Mouse (Mus musculus): ENCODE measurements at regions not wholly inside any gene's neighbourhood (a gene's known extent, or its start where the extent isn't known, plus 50 kb on each side); places are given as distances from the start of the nearest gene placed in this dataset.

DNA sequence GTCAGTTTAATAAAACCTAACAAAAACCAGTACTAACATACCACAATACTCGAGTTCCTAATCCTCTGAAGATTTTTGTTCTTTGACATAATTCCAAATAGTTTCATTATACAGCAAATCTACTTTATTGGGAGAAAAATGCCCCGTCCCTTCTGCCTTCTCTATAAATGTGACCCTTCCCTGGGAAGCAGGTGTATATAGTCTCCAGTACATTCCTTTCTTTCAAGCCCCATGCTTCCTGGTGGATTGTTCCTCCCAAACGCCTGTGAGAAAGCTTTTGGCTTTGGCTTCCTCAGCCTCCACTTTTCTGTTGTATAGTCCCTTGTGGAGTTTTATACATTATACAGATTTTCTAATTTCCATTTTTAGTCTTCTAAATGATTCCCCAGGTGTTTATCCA is 1001.8 kb upstream of the Tenm3 start:
- no peak overlapping the region for H3K4me2 ChIP-seq (ENCODE audit: low read length)
- no peaks in the 10 kb centered on the region for H3K4me1 ChIP-seq (ENCODE audit: control insufficient read depth, insufficient read depth, low read length)
- no peak overlapping the region for H3K4me3 ChIP-seq (ENCODE audit: low read depth, low read length)
- no peak for ATAC-seq
- H3K9me3 ChIP-seq (replicated peaks; ENCODE audit: control insufficient read depth, low read length, poor library complexity, severe bottlenecking) = no peaks in the 10 kb centered on the region
- H3K27me3 ChIP-seq (ENCODE audit: control insufficient read depth, insufficient read depth, low read depth, low read length) = no peaks in the 10 kb centered on the region
- no peaks in the 10 kb centered on the region for H3K36me3 ChIP-seq (ENCODE audit: control insufficient read depth, insufficient read depth, low read length)
- no peak overlapping the region for H3K27ac ChIP-seq (ENCODE audit: low read length)
- no peak overlapping the region for H3K9ac ChIP-seq (ENCODE audit: low read depth, low read length)
- WGBS = 83% methylated on average over 3 of the region's 3 CpGs

DNA sequence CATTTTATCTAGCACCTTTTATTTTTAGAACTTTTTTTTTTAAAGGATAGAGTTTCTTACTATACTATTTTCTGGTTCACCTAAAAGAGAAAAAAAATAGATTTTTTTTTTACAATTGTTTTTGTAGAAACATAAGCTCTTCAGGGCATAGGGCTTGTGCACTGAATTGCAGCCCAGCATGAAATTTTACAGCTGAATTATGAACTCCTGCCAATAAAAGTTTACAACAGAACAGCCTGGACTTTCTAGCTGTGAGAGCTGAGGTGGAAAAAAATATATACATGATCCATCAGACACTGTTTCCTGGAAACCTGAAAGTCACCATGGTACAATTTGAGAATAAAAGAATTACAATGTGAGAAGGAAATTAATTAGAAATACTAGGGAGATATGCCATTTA is 988.2 kb upstream of the Tenm3 start:
- H3K27me3 ChIP-seq (ENCODE audit: control insufficient read depth, insufficient read depth, low read depth, low read length) = no peaks in the 10 kb centered on the region
- no peak overlapping the region for H3K27ac ChIP-seq (ENCODE audit: low read length)
- H3K9me3 ChIP-seq (replicated peaks; ENCODE audit: control insufficient read depth, low read length, poor library complexity, severe bottlenecking) = no peaks in the 10 kb centered on the region
- H3K4me1 ChIP-seq (ENCODE audit: control insufficient read depth, insufficient read depth, low read length) = peaks cover 8% of the 10 kb centered on the region
- no peak overlapping the region for H3K4me2 ChIP-seq (ENCODE audit: low read length)
- no peak overlapping the region for H3K4me3 ChIP-seq (ENCODE audit: low read depth, low read length)
- H3K9ac ChIP-seq (ENCODE audit: low read depth, low read length) = no peak overlapping the region
- no peaks in the 10 kb centered on the region for H3K36me3 ChIP-seq (ENCODE audit: control insufficient read depth, insufficient read depth, low read length)
- no peak for ATAC-seq

DNA sequence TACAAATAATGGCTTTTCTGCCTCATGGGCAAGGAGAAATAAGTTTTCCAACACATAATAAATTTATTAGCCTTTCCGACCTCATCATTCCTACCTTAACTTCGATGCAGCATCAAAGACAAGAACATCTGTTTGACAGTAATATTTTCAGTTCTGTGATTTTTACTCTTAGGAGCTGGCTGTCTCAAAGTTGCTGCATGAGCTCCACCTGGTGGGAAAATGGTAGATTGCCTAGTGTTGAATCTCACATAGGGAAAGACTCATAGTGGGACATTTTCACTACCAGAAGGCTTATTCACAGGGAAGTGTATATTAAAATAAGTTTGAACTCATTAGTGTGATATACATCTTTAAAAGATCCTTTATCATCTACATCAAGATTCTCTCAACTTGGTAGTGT is 985.6 kb upstream of the Tenm3 start:
- no peak overlapping the region for H3K4me3 ChIP-seq (ENCODE audit: low read depth, low read length)
- no peaks in the 10 kb centered on the region for H3K36me3 ChIP-seq (ENCODE audit: control insufficient read depth, insufficient read depth, low read length)
- no peak overlapping the region for H3K9ac ChIP-seq (ENCODE audit: low read depth, low read length)
- no peak overlapping the region for H3K4me2 ChIP-seq (ENCODE audit: low read length)
- H3K27ac ChIP-seq (ENCODE audit: low read length) = no peak overlapping the region
- WGBS = 9% methylated on average over 2 of the region's 2 CpGs
- peak; percentile 64; the same call in 1 of the 2 replicates for ATAC-seq
- peaks cover 8% of the 10 kb centered on the region for H3K4me1 ChIP-seq (ENCODE audit: control insufficient read depth, insufficient read depth, low read length)
- no peaks in the 10 kb centered on the region for H3K27me3 ChIP-seq (ENCODE audit: control insufficient read depth, insufficient read depth, low read depth, low read length)
- no peaks in the 10 kb centered on the region for H3K9me3 ChIP-seq (replicated peaks; ENCODE audit: control insufficient read depth, low read length, poor library complexity, severe bottlenecking)

DNA sequence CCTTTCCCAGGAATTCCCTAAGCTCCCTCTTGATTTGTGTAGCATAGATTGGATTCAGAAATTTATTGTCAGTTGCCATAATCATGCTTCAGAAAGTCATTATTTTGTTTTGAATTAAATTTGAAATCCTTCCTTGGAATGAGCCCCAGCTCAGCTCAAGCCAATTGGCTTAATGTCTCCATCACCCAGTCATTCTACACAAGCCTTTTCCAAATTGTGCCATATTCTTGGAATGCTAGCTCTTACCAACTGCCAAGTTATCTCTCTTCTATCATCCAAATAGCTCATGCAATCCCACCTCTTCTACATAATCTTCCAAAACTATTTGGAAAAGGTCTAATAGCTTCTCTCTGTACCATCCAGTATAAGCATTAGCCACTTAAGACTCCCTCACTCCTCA is 982.5 kb upstream of the Tenm3 start:
- H3K4me1 ChIP-seq (ENCODE audit: control insufficient read depth, insufficient read depth, low read length) = peaks cover 8% of the 10 kb centered on the region
- H3K27ac ChIP-seq (ENCODE audit: low read length) = no peak overlapping the region
- no peaks in the 10 kb centered on the region for H3K27me3 ChIP-seq (ENCODE audit: control insufficient read depth, insufficient read depth, low read depth, low read length)
- no peaks in the 10 kb centered on the region for H3K9me3 ChIP-seq (replicated peaks; ENCODE audit: control insufficient read depth, low read length, poor library complexity, severe bottlenecking)
- no peaks in the 10 kb centered on the region for H3K36me3 ChIP-seq (ENCODE audit: control insufficient read depth, insufficient read depth, low read length)
- no peak overlapping the region for H3K4me2 ChIP-seq (ENCODE audit: low read length)
- H3K9ac ChIP-seq (ENCODE audit: low read depth, low read length) = no peak overlapping the region
- no peak overlapping the region for H3K4me3 ChIP-seq (ENCODE audit: low read depth, low read length)
- ATAC-seq = no peak

DNA sequence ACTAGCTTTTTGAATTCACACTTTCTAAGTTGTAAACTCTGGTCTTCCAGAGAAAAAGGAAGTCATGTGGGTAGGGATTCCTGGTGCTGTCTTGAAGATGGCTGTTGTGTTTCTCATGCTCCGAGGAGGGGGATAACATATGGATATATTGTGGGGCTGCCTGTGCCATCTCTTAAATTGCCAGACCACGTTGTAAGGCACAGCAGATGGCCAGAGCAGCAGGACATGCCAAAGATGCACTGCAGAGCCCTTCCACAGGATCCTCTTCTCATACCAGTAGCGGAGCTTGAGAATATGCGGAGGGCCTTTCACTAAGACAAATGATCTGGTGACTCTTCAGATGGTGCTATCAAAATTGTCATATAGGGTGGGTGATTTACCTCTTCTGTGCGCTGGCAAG is 981.2 kb upstream of the Tenm3 start:
- 84% methylated on average over 5 of the region's 5 CpGs for WGBS
- no peak for ATAC-seq

DNA sequence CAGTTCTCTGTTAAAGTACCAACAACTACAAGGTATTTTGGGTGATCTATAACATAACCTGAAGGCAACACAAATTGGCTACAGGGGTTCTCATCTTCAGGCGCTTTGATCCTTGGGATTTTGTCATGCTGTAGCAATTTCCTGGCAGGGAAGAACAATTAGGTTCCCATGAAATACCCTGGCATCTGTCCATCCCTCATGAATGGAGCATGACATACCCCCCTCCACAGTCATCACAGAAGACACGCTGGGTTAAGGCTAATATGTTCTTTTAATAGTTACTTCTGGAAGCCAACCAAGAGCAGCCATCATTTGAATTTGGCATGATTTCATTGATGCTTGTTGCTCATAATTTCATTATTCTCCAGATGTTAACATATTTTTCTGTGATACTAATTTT is 979.0 kb upstream of the Tenm3 start:
- Histone ChIP-seq H3K9ac (ENCODE audit: low read depth, low read length) (no peak overlapping the region), H3K4me2 (ENCODE audit: low read length) (no peak overlapping the region), H3K36me3 (ENCODE audit: control insufficient read depth, insufficient read depth, low read length) (no peaks in the 10 kb centered on the region), H3K27ac (ENCODE audit: low read length) (no peak overlapping the region), H3K4me3 (ENCODE audit: low read depth, low read length) (no peak overlapping the region), H3K27me3 (ENCODE audit: control insufficient read depth, insufficient read depth, low read depth, low read length) (no peaks in the 10 kb centered on the region), H3K9me3 (replicated peaks; ENCODE audit: control insufficient read depth, low read length, poor library complexity, severe bottlenecking) (no peaks in the 10 kb centered on the region), H3K4me1 (ENCODE audit: control insufficient read depth, insufficient read depth, low read length) (no peaks in the 10 kb centered on the region)
- WGBS = 52% methylated on average over 2 of the region's 2 CpGs
- no peak for ATAC-seq

More for the DNA sequence above, 981.2 kb upstream of the Tenm3 start:
- H3K9me3 ChIP-seq (replicated peaks; ENCODE audit: control insufficient read depth, low read length, poor library complexity, severe bottlenecking) = no peaks in the 10 kb centered on the region
- H3K27ac ChIP-seq (ENCODE audit: low read length) = no peak overlapping the region
- H3K4me1 ChIP-seq (ENCODE audit: control insufficient read depth, insufficient read depth, low read length) = peaks cover 8% of the 10 kb centered on the region
- no peak overlapping the region for H3K4me2 ChIP-seq (ENCODE audit: low read length)
- H3K4me3 ChIP-seq (ENCODE audit: low read depth, low read length) = no peak overlapping the region
- no peak overlapping the region for H3K9ac ChIP-seq (ENCODE audit: low read depth, low read length)
- no peaks in the 10 kb centered on the region for H3K36me3 ChIP-seq (ENCODE audit: control insufficient read depth, insufficient read depth, low read length)
- H3K27me3 ChIP-seq (ENCODE audit: control insufficient read depth, insufficient read depth, low read depth, low read length) = no peaks in the 10 kb centered on the region

DNA sequence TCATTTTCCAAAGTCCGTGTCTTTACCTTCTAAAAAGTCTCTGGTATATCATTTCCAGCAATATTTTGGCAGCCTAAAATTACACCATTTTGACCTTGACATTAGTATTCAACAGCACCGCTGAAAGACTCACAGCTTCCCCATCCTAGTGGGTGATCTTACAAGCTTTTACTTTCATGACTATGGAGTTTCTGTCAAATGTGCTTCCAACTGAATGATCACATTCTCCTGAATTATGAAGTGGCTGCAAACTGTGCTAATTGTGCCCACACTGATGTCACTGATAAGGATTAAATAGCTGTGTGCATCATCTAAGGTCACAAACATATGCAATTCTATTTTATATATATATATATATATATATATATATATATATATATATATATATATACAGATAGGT is 955.5 kb upstream of the Tenm3 start:
- no peak for ATAC-seq
- Histone ChIP-seq H3K27ac (ENCODE audit: low read length) (no peak overlapping the region), H3K27me3 (ENCODE audit: control insufficient read depth, insufficient read depth, low read depth, low read length) (no peaks in the 10 kb centered on the region), H3K9ac (ENCODE audit: low read depth, low read length) (no peak overlapping the region), H3K36me3 (ENCODE audit: control insufficient read depth, insufficient read depth, low read length) (no peaks in the 10 kb centered on the region), H3K4me2 (ENCODE audit: low read length) (no peak overlapping the region), H3K4me3 (ENCODE audit: low read depth, low read length) (no peak overlapping the region), H3K9me3 (replicated peaks; ENCODE audit: control insufficient read depth, low read length, poor library complexity, severe bottlenecking) (no peaks in the 10 kb centered on the region), H3K4me1 (ENCODE audit: control insufficient read depth, insufficient read depth, low read length) (no peaks in the 10 kb centered on the region)
- WGBS = 78% methylated on average over 2 of the region's 2 CpGs

DNA sequence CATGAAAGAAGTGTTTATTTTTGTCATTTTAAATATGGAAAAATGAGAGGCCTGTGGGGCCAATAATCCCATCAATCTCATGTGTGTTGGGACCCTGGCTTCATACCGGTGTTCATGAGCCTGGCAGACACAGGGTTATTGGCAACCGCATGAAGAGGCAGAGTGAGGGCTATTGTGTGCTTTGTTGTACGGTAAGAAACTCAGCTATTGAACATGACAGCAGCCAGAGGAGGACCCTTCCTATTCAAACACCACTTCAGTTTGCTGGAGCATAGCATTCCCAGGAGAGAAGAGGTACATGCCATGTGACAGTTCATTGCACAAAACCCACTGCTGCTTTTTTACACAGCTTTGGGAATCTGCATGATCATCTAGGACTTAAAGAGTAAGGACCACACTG is 953.0 kb upstream of the Tenm3 start:
- Histone ChIP-seq H3K4me3 (ENCODE audit: low read depth, low read length) (no peak overlapping the region), H3K4me2 (ENCODE audit: low read length) (no peak overlapping the region), H3K9me3 (replicated peaks; ENCODE audit: control insufficient read depth, low read length, poor library complexity, severe bottlenecking) (no peaks in the 10 kb centered on the region), H3K27me3 (ENCODE audit: control insufficient read depth, insufficient read depth, low read depth, low read length) (no peaks in the 10 kb centered on the region), H3K36me3 (ENCODE audit: control insufficient read depth, insufficient read depth, low read length) (no peaks in the 10 kb centered on the region), H3K4me1 (ENCODE audit: control insufficient read depth, insufficient read depth, low read length) (no peaks in the 10 kb centered on the region), H3K27ac (ENCODE audit: low read length) (no peak overlapping the region), H3K9ac (ENCODE audit: low read depth, low read length) (no peak overlapping the region)
- WGBS = 21% methylated on average over 3 of the region's 3 CpGs
- ATAC-seq = no peak

DNA sequence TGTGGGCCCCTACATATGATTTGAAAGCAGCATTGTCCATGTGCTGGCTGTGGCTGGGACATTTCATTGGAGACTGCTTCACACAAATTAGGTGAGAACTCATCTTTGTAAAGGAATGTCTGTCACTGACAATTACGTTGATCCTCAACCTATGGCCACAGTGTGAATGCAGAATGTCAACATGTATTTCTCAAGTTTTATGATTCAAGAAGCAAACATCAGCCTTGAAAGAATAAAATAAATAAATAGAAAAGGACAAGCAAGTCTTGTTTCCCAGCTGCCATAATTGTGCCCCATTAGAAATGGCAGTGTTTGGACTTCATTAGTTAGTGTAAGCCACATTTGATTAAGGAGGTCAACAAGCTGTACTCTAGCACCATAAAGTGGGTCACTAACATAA is 950.7 kb upstream of the Tenm3 start:
- H3K27me3 ChIP-seq (ENCODE audit: control insufficient read depth, insufficient read depth, low read depth, low read length) = no peaks in the 10 kb centered on the region
- H3K27ac ChIP-seq (ENCODE audit: low read length) = no peak overlapping the region
- H3K9ac ChIP-seq (ENCODE audit: low read depth, low read length) = no peak overlapping the region
- no peak for ATAC-seq
- 82% methylated on average over 1 of the region's 1 CpGs for WGBS
- no peaks in the 10 kb centered on the region for H3K36me3 ChIP-seq (ENCODE audit: control insufficient read depth, insufficient read depth, low read length)
- no peak overlapping the region for H3K4me2 ChIP-seq (ENCODE audit: low read length)
- no peak overlapping the region for H3K4me3 ChIP-seq (ENCODE audit: low read depth, low read length)
- H3K9me3 ChIP-seq (replicated peaks; ENCODE audit: control insufficient read depth, low read length, poor library complexity, severe bottlenecking) = no peaks in the 10 kb centered on the region
- H3K4me1 ChIP-seq (ENCODE audit: control insufficient read depth, insufficient read depth, low read length) = no peaks in the 10 kb centered on the region

DNA sequence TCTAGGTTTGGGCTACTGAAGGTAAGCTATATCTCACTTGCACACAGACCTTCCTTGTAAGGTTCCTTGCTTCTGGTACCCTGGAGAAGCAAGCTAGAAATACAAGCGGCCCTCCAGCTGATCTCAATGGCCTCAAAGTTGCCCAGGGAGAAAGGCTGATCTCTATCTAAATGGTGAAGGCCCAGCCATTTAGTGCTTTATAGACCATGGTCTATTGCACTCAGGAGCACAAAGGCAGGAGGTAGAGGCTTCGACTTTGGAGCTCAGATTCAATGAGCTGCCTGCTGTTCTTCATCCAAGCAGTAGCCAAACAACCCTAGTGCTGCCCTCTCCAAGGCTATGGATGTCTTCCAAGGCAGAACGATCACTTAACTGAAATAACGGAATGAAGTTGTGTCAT is 926.1 kb upstream of the Tenm3 start:
- Histone ChIP-seq H3K4me3 (ENCODE audit: low read depth, low read length) (no peak overlapping the region), H3K9ac (ENCODE audit: low read depth, low read length) (no peak overlapping the region), H3K36me3 (ENCODE audit: control insufficient read depth, insufficient read depth, low read length) (no peaks in the 10 kb centered on the region), H3K9me3 (replicated peaks; ENCODE audit: control insufficient read depth, low read length, poor library complexity, severe bottlenecking) (no peaks in the 10 kb centered on the region), H3K4me2 (ENCODE audit: low read length) (no peak overlapping the region), H3K27me3 (ENCODE audit: control insufficient read depth, insufficient read depth, low read depth, low read length) (no peaks in the 10 kb centered on the region), H3K27ac (ENCODE audit: low read length) (no peak overlapping the region), H3K4me1 (ENCODE audit: control insufficient read depth, insufficient read depth, low read length) (no peaks in the 10 kb centered on the region)
- no peak for ATAC-seq
- 32% methylated on average over 4 of the region's 4 CpGs for WGBS
